Mouse (Mus musculus): ENCODE data around the gene Oxct2b. TPM values are rescaled to one million over a fixed set of nuclear protein-coding genes. Genes with fewer than 3 reads are reported as not detected.
"Not testable (repeated sequence)": the region's sequence is repeated elsewhere in the genome, so short reads cannot be mapped to it uniquely, and the experiment has no call there.

Gene Oxct2b
- polyA plus RNA-seq, 1 experiment, result 0.59 TPM

DNA sequence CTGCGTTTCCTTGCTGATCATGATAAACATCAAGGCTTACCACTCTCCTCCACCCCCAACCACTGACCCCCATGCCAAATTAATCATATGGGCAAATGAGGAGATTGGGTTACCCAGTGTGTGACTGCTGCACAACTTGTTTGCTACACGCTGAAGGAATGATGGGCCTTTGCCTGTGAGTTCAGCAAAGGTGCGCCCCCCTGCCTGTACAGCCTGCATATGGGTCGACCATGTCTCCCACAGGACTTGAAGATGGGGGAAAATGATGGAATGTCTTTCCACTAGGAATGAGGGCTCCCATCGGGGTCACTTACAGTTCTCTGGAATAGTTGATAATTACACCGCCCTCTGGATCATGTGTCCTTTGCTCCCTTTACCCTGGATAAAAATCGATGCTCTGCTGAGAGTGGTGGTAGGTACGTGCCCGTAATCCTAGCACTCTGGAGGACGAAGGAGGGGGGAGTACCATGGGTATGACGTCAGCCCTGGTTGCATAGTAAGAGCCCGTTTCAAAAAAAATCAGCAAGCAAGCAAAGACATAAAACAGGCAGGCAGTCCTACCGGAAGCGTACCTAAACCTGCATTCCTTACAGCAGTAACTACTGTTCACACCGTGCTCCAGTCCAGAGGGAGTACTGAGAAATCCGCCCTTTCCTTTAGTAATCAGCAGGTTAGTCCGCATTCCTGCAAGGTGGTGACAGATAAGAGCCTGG, 22.8 kb upstream of the Oxct2b start:
- DNase-seq (ENCODE audit: low read depth), result no peak
- no peak for TF ChIP-seq POLR2A (IDR thresholded peaks at IDR 0.05; ENCODE audit: borderline replicate concordance, extremely low read depth, insufficient read depth, insufficient read length, poor library complexity, severe bottlenecking)
- TF ChIP-seq CTCF (IDR thresholded peaks at IDR 0.05; ENCODE audit: borderline replicate concordance, extremely low read depth, insufficient read depth, insufficient read length), result no peak

DNA sequence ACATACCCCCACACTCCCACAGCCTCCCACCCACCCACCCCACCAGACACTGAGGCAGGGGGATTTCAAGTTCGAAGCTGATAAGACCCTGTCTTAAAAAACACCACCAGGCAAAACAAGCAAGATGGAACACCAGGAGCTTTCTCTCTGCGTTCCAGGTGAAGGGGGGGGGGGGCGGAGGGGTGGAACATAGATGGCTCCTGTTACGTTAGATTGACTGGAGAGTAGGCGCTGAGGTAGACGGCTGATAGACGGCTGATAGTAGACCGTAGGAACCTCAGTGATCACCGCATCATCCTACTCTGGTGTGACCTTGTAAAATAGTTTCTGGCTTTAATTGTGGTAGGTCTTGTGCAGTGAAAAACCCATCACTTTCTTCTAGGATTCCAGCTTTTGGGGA, 22.2 kb upstream of the Oxct2b start:
- DNase-seq (ENCODE audit: low read depth), result no peak
- TF ChIP-seq CTCF (IDR thresholded peaks at IDR 0.05; ENCODE audit: borderline replicate concordance, extremely low read depth, insufficient read depth, insufficient read length) (no peak), POLR2A (IDR thresholded peaks at IDR 0.05; ENCODE audit: borderline replicate concordance, extremely low read depth, insufficient read depth, insufficient read length, poor library complexity, severe bottlenecking) (no peak)

DNA sequence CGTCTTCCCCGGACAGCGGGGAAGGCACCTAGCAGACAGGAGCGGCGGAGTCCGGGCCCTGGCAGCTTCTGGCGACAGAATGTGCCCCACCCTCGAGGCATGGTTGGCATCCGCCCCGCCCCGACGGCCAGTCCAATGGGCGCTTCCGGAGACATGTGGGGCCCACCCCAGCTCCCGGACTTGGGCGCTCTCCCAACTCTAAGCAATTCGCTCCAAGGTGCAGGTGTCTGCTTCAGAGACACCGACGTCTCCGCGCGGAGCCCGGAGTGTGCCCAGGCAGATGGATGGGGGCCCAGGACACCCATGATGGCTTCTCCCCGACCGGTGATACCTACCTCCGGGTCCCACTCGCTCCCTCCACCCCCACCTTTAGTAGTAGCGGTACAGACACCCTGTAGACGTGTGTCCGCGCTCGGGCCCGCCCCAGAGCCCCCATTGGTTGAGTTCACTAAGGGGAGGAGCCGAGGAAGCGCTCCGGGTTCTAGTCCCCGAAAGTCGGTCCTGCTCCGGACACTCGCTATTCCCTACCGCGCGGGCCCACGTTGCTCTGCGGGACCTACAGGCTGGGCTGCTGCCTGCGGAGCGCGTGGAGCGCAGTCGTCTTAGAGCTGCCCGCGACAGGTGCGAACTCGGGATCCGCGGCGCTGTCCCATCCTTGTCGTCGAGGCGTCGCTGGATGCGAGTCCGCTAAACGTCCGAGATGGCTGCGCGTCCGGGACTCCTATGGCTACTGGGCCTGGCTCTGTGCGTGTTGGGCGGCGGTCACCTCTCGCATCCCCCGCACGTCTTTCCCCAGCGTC, 11.2 kb upstream of the Oxct2b start, which contains the start of gene Bmp8b:
Gene Bmp8b (plus strand): TSS at position 515 of the 800 bp plus-strand sequence.
- peak; percentile 11 for DNase-seq (ENCODE audit: low read depth)
- TF ChIP-seq CTCF (IDR thresholded peaks at IDR 0.05; ENCODE audit: borderline replicate concordance, extremely low read depth, insufficient read depth, insufficient read length), result no peak
- no peak for TF ChIP-seq POLR2A (IDR thresholded peaks at IDR 0.05; ENCODE audit: borderline replicate concordance, extremely low read depth, insufficient read depth, insufficient read length, poor library complexity, severe bottlenecking)

DNA sequence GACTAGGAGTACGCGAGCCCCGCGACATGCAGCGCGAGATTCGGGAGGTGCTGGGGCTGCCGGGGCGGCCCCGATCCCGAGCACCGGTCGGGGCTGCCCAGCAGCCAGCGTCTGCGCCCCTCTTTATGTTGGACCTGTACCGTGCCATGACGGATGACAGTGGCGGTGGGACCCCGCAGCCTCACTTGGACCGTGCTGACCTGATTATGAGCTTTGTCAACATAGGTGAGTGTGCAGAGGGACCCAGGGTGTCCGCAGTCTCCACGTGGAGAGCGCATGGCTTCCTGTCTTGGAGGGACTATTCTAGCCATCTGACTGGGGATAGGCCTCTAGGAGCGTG, 10.6 kb upstream of the Oxct2b start:
- DNase-seq (ENCODE audit: low read depth), result no peak
- no peak for TF ChIP-seq POLR2A (IDR thresholded peaks at IDR 0.05; ENCODE audit: borderline replicate concordance, extremely low read depth, insufficient read depth, insufficient read length, poor library complexity, severe bottlenecking)
- TF ChIP-seq CTCF (IDR thresholded peaks at IDR 0.05; ENCODE audit: borderline replicate concordance, extremely low read depth, insufficient read depth, insufficient read length), result no peak

DNA sequence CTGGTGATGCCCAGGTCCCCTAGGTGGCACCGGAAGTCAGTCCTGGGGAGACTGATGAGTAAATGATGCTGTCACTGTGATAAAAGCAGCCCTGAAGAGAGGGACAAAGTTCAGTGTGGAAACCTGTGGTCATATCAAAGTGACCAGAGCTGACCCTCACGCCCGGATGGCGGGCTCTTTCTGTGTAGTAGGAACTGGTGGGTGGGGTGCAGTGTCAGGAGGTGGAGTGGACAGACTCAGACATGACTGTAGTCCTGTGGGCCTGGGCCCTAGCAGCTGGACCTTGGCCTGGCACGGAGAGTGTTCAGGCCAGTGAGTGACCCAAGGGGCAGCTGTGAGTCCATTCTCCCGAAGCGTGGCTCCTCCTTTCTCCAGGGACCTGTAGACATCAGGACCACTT, 10.1 kb upstream of the Oxct2b start:
- not testable (repeated sequence) for DNase-seq (ENCODE audit: low read depth)

DNA sequence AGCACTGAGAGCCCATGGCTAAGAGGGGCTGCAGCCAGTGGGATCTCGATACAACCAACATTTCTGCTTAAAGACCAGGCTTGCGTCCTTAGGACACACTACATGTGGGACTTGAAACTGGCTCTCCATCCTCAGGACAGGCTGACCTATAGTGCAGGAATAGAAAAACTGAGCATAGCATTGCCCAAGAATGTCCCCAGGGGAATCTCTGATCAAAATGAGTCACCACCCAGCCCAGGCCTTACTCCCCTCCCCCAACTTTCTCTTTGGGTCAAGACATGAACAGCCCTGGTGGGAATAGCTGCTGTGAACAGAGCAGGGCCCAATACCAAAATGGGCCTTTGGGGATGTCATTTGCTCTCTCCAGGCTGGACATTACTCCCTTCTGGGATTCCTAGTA, 9.2 kb upstream of the Oxct2b start:
- TF ChIP-seq POLR2A (IDR thresholded peaks at IDR 0.05; ENCODE audit: borderline replicate concordance, extremely low read depth, insufficient read depth, insufficient read length, poor library complexity, severe bottlenecking) (no peak), CTCF (IDR thresholded peaks at IDR 0.05; ENCODE audit: borderline replicate concordance, extremely low read depth, insufficient read depth, insufficient read length) (no peak)
- DNase-seq (ENCODE audit: low read depth), result no peak

DNA sequence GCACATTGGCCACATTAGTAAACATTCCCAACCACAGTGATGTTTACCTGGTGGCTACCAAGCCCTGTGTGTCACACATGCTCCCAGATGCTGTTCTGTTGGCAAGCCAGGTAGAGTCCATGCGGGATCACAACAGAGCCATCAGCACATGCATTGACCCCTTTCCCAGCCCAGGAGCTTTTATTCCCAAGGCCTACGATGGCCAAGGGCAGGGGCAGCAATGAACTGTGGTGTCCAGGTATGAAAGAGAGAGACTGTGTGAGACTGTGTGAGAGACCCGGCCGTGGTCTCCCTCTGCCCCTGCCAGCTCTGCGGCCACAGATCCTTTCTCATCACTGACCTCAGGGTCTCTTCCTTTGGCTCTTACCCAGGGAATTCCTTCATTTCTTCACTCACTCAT, 8.0 kb upstream of the Oxct2b start:
- no peak for TF ChIP-seq CTCF (IDR thresholded peaks at IDR 0.05; ENCODE audit: borderline replicate concordance, extremely low read depth, insufficient read depth, insufficient read length)
- no peak for TF ChIP-seq POLR2A (IDR thresholded peaks at IDR 0.05; ENCODE audit: borderline replicate concordance, extremely low read depth, insufficient read depth, insufficient read length, poor library complexity, severe bottlenecking)
- no peak for DNase-seq (ENCODE audit: low read depth)

DNA sequence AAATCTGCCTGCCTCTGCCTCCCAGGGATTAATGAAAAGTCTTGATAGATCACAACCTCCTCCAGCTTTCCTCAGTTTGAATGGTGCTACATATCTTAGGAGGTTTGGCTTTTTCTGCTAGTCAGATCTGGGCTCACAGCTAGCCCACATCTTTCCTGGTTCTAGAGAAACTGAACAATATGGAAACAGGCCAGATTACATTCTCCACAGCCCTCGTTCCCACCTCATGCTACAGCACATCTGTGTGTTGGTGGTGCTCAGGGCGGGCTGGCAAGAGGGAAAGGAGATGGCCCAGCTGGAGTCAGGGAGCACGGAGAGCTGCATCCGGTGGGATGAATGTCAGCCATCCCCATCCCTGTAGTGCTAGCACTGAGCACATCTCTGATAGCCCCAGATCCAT, 5.3 kb upstream of the Oxct2b start:
- no peak for TF ChIP-seq CTCF (IDR thresholded peaks at IDR 0.05; ENCODE audit: borderline replicate concordance, extremely low read depth, insufficient read depth, insufficient read length)
- TF ChIP-seq POLR2A (IDR thresholded peaks at IDR 0.05; ENCODE audit: borderline replicate concordance, extremely low read depth, insufficient read depth, insufficient read length, poor library complexity, severe bottlenecking), result no peak
- DNase-seq (ENCODE audit: low read depth), result no peak

DNA sequence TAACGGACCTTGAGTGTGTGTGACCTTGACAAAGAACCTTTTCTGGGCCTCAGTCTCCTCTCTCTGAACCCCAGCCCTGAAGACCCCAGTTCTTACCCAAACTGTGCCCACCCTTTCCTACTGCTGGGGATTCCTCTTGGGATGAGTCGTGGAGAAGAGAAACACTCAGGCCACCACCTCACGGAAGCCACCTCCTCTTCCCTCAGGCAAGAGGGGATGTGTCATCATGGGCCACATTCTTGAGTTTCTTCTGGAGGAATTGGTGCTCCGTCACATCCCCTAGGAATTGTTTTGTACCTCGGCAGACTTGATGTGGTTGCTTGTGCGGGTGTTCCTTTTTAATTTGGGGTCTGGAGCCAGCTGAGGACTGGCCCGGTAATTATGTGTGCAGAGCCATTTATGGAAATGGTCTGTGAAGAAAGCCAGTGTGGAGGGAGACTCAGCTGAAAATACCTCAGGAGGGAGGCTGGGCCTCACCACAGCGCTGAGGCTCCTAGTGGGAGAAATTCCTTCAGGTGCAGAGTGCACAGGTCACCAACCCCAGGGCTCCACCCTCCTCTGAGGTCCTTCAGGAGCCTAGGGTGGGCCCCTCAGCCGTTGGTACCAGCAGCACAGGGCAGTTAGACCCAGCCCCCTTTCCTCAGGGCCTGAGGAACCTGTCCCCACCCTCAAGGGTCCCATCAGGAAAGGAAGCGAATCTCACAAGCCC, 4.6 kb upstream of the Oxct2b start:
- not testable (repeated sequence) for DNase-seq (ENCODE audit: low read depth)

DNA sequence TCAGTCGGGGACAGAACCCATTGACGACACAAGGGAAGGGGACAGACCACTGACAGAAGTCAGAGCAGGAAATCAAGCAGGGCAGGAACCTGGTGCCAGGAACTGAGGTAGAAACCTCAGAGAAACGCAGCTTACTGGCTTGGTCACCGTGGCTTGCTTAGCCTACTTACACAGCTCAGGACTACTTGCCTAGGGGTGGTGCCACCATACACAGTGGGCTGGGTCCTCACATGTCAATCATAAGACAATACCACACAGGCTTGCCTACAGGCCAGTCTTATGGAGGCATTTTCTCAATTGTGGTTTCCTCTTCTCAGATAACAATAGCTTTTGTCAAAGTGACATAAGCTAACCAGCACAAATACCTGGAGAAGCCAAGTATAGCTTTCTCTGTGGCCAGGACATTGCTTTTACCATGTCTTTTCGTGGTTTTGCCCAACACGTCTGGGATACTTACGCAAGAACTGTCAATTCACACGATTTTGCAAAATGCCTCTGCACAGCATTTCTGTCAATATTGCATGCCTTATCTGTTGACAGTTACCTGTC, 3.8 kb upstream of the Oxct2b start:
- TF ChIP-seq CTCF (IDR thresholded peaks at IDR 0.05; ENCODE audit: borderline replicate concordance, extremely low read depth, insufficient read depth, insufficient read length) (no peak), POLR2A (IDR thresholded peaks at IDR 0.05; ENCODE audit: borderline replicate concordance, extremely low read depth, insufficient read depth, insufficient read length, poor library complexity, severe bottlenecking) (no peak)
- no peak for DNase-seq (ENCODE audit: low read depth)

DNA sequence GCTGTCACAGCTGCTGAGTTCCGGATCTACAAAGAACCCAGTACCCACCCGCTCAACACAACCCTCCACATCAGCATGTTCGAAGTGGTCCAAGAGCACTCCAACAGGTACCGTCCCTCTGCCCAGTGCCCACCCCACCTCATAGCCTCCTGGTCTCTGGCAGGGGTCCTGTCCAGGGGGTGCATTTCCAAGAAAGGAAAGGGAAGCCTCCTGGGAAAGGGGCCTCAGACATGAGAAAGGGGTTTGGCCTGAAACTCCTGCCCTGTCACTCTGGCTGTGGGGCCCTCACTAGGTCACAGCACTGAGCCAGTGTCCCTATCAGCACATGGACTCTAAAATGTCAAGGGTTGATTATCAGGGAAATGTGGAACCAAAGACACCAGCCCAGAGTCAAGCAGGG, 1.4 kb upstream of the Oxct2b start:
- DNase-seq (ENCODE audit: low read depth), result not testable (repeated sequence)

DNA sequence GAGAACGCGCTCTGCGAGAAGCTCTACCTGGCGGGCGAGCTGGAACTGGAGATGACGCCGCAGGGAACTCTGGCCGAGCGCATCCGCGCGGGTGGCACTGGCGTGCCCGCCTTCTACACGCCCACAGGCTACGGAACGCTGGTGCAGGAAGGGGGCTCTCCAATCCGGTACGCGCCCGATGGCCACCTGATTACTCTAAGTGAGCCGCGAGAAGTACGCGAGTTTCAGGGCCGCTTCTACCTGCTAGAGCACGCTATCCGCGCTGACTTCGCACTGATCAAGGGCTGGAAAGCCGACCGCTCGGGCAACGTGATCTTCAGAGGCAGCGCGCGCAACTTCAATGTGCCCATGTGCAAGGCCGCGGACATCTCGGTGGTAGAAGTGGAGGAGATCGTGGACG, 574 bp downstream of the Oxct2b start:
- DNase-seq (ENCODE audit: low read depth), result peak; percentile 31

All from brain, embryonic 14.5 days (tissue).